Mouse (Mus musculus): ENCODE data around the gene Thsd4.

Gene Thsd4

DNA sequence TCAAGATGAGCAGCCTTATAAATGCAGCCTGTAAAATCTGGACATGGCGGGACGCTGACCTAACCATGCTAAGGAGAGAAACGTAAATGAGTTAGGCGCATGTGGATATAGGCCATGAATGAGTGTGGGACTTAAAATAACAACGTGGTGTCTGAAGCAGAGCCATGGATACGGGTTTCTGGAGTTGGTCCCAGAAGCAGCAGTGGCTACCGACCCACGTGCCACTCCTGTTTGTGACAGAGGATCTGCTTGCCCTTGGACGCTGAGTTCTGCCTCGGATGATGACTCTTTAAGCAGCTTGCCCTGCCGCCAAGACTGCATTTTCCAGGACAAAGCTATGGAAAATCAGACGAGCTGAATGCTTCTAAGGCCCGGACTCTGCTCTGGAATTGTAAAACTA, 262.2 kb downstream of the Thsd4 start:
- DNase-seq: peak; percentile 67 to 73

DNA sequence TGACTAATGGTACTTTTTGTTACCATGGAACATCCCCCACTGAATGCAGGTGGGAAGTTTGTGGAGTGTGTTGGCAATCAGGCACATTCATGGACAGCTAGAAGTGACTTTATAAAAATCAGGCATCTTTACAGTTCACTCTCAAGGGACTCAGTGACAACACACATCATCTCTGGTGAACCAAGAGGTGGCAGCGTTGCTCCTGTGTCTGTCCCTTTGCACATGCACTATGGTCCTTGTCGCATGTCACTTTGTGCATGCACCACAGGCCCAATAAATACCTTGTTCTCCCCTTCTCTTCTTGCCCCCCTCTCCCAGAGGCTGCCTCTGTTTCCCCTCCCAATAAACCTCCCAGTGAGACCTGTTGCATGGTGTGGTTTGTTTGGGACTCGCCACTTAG, 270.1 kb downstream of the Thsd4 start:
- peak; percentile 50 to 62 for DNase-seq

DNA sequence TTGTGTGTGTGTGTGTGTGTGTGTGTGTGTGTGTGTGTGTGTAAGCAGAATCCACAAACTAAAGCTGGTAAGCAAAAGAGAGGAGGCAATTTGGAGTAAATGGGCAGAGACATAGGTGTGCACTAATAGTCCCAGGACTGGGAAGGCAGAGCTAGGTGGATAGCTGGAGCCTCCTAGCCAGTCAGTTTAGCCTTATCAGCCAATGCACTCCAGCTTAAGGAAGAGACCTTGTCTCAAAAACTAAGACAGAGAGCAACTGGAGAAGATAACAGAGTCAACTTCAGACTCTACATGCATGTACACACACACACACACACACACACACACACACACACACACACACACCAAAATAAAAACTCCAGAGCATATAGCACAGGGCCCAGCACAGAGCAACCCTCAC, 271.4 kb downstream of the Thsd4 start:
- no peak for DNase-seq

DNA sequence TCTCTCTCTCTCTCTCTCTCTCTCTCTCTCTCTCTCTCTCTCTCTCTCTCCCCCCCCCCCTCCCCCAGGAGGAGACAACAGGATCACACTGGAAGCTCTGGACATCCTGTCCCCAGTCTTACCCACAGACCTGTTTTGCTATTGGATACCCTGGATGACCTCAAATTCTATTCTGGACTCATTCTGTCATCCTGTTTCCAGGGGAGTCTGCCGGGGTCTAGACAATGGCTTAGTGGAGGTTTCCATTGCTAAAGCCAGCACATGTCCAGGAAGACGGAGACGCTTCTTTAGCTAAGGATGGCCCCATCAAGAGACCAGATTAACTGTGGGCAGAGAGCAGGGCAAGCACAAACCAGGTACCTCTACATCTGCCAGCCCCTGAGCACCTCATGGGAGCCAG, 273.8 kb downstream of the Thsd4 start:
- no peak for DNase-seq

DNA sequence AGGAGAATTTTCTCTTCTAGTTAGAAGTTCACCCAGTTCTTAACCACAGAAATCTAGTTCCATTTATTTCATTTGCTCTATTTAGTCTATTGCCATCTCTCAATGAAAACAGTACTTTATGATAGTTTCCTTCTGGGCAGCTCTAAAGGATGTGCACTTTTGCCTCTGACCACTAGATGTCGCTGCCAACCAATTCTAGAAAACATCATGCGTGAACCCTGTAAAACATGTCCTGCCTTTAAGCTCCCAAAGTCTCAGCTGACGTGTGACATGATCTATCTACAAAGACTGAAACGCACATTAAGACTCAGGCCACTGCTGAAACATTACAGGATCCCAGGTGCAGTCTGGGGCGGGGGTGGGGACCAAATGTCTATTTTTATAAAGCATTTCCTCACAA, 276.9 kb downstream of the Thsd4 start:
- DNase-seq: peak; percentile 84 to 86

DNA sequence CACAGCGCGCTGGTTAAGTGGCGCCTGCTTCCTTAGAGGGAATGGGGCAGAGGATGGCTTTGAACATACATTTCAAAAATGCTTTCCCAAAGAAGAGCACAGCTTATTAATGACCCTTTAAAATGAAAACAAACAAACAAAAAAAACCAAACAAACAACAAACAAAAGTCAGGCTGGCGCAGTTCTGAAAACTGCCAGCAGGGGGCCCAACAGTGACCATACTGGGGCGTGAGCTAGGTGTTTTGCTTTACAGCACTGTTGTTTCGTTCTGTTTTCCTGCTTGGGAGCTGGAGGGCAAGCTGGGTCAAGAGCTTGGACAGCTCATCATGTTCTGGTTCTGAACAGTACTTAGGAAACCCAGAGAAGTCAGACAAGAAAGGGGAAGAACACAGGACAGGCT, 278.3 kb downstream of the Thsd4 start:
- peak; percentile 51 to 75 for DNase-seq

DNA sequence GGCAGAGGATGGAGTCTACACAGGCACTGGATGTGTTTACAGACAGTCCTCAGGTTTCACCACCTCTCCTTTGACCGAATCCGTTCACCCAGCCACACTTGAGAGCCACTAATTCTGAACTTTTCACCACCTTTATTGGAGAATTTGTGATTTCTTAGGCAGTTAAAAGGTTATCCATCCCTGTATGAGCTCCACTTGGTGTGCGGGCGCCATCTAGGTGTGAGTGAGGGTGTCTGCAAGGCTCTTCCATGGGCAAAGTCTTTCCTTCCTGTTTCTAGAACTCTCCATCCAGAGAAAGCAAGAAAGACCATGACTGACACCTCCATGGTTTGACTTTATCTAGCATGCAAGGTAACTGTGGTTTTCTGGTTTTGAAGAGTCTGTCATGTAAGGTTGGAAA, 284.2 kb downstream of the Thsd4 start:
- peak; percentile 57 to 69 for DNase-seq

DNA sequence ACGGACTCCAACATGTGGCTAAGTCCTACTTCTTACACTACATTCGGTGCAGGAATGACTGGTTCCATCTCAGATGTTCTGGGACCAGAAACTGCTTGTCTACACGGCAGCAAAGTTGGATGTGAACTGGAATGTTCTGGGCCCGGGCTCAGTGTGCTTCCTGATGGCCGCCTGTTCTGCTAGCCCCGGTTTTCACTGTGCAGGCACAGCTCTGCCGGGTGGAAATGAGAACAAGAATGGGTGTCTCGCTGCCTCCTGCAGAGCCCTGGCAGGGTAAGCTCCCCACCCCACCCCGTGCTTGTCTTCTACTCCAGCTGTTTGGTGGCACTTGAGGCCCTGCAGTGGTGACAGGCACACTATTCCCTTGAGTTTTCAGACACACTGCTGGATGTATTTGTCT, 285.7 kb downstream of the Thsd4 start:
- no peak for DNase-seq

DNA sequence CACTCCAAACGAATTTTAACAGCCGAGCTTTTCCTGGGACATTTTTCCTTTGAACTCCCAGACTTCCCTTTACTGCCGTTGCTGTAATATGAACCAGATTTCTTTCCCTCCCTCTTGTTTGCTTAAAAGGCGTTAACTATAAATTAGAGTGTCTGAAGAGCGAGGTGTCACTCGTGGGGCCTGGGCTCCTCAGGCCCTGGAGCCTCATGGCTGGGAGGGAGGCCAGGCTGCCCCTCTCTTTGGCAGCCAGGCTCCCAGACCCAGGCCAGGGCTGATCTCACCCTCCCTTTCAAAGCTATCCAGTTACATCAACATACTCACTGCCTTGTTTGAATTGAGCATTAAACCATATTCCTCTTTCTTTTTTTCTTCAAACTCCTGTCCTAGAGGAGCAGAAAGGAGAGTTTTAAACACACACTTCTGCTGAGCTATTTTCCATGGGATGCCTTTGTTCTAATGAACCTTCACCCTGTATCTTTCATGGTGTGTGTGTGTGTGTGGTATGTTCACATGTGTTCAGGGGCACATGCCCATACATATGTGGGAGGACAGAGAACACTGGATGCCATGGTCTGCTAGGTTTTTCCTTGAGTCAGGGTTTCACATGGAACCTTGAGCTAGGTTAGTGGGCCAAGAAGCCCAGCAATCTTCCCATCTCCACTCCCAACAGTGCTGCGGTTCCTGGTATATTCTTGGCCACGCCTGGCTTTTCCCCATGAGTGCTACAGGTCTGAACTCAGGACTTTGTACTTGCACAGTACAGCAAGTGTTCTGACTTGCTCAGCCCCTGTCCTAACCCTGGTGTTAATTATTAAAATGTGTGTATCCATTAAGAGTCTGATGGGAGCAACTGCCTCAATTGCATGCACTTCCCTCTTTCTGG, 287.4 kb downstream of the Thsd4 start:
- DNase-seq: no peak

DNA sequence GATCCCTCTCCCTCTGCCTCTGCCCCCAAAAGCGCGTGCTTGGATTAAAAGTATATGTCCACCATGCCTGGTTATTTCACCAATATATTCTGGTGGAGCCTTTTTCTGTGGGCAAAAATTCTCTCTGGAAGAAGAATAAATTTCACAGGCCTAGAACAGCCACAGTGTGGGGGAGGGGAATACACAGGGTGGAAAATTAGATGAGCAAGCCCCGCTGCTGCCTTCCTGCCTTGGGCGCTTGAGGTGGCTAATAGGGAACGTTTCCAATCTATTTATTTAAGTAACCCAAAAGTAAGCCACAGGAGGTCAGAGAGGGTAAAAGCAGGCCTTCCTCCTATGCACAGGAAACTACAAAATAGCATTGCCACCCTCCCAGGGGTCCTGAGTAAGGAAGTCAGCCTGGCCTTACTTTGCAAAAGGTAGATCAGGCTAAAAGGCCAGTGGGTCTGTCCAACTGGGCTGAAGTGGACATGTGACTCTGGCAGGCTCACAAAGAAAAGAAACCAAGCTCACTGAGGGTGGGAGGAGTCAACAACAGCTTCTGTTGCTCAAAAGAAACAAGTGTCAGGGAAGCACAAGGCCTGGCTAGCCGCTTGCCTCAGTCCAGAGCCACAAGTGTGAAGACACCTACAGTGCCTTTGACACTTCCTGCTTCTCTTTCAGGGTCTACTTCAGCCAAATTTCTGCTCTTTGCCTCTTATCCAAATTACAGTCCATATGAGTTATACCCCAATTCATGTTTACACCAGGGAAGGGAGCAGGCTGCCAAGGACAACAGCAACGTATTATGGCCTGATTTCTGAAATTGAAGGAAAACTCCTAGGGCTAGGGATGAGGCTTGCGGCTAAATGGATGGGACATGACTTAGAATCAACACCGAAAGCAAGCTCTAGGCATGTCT, 289.6 kb downstream of the Thsd4 start:
- no peak for DNase-seq

DNA sequence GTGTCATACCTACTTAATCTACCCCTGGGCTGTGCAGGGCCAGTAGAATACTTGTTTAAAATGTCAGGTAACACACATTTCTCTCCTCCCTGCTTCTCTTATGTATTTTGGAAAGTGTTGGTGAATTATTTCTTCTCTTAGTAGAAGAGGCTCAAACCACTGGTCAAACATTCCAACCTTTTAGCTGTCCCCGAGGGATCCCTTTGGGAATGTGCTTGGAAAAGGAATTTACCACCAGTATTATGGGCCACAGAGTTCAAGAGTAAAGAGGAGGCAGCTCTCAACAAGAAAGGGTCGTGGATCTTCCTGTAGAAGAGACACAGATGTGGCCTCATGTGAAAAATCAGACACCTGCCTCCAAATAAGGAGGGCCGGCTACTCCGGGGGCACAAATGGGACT, 292.4 kb downstream of the Thsd4 start:
- DNase-seq: no peak

DNA sequence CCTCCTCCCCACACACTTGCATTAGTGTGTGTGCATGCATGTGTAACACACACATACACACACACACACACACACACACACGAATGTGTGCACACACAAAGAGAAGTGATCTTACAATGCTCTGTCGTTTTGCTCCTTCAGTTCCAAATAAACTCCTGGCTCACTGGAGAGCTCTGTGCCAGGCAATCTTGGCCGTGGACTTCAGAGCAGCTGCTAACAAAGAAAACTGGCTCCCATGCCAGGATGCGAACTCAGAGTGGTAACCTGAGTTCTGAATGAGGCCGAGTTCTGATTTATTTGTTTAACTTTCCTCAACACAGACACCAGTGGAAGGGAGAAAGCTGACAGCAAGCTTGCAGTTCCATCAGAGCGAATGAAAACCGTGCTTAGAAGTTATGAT, 294.1 kb downstream of the Thsd4 start:
- DNase-seq: peak; percentile 38 to 41

DNA sequence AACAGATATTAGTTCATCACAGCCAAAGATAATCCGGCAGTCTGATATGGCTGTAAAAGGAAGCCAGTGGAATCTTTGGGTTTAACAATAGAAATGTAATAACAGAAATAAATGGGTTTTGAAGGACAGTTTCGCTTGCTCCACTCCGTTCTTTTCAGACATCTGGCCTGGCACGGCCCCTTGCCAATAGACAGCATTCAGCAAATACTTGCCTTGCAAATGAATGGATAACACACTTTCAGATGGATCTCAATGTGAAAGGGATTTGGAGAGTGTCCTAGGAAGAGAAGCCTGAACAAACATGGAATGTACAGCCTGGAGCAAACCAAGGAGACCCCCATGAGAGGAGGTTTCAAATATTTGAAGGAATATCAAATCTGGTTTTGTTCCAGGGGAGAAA, 295.2 kb downstream of the Thsd4 start:
- peak in 1 of 2 experiments; percentile 18 for DNase-seq

DNA sequence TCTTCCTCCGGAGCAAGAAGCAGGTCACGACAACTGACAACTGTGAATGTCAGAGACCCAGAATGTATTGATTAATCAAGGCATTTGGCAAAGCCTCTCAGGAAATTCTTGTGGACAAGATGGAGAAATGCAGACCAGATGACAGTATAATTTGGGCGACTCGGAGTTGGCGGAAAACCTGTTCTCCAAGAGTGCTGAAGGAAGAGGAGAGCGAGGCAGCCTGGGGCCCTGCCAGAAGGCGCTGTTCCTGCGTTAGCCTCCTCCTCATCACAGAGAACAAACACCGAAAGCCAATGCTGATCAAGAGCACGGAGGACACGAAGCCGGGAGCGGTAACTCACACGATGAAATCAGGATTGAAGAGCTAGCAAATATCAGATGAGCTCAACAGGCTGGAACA, 295.7 kb downstream of the Thsd4 start:
- DNase-seq: peak; percentile 17 to 20

DNA sequence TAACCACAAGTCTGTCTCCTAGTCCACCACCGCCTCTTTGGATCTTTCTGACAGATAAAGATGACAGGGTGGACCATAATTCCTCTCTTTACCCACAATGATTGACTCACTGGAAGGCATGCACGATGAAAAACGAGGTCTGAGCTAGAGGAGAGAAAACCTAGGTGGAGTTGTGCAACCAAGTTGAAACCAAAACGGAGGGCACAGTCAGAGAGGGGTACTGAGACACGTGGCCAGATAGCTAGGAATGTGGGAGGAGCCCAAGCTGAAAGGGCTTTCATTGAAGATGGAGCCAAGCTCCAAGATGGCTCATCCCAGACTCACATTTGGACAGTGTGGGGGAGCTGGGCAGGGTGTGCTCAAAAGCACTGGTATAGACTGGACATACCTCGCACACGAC, 296.4 kb downstream of the Thsd4 start:
- DNase-seq: no peak

DNA sequence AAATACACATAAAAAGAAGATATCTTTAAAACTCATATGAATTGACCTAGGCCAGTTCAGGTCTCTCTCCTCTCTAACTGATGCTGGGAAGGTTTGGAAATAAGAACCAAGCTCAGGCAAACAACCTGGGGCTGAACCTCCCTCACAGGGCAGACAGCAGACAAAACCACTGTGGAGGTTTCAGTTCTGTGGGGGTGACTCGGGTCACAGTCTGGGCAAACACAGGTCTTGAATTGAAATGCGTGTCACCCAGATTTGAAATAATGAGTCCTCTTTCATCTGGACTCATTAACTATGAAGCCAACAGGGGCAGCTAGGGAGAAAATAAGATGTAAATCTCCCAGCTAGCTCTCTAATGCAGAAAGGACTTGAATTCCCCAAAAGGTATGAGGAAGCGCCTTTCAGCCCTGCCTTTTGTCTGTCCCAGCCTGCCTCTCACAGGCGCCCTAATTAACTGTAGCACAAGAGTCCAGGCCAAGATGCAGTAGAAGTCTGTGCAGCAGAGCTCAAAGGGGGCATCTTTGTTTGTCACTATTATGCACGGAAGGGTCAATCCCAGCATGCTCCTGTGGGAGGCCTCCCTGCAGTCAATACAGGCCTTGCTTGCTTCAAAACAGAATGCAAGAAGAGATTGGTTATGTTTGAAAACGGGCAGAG, 297.7 kb downstream of the Thsd4 start:
- DNase-seq: no peak

DNA sequence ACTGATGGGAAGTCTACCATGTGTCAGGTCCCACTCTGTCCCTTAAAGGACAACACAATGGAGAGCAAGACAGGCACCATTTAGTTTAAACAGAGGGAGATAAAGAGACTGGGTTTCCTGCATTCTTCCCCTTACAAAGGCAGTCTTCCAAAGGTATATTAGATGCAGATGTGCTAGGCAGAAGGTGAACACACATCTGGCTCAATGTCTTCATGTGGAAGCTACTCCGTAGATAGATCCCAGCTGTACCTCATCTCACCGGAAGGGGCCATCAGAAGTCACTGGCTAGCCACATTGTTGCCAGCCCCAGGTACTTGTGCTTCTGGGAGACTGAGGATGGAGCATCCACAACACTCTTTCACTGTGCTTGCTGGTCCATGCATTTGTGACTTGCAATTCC, 301.4 kb downstream of the Thsd4 start:
- no peak for DNase-seq

DNA sequence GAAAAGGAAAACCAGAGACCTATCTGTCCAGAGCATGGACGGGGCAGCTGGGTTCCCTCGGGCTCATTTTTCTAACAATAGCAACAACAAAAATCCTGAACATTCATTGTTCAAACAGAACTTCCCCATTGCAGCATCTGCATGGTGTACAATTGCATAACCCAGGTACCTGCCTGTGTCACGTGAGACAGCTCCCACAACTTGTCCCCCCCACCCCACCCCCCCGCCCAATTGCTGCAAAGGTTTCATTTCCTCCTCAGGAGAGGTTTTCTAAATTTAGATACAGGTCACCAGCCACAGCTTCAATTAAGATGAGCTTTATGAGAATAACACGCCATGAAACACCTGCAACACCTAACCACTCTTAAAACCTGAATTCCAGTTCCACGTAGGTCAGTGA, 303.4 kb downstream of the Thsd4 start:
- no peak for DNase-seq

DNA sequence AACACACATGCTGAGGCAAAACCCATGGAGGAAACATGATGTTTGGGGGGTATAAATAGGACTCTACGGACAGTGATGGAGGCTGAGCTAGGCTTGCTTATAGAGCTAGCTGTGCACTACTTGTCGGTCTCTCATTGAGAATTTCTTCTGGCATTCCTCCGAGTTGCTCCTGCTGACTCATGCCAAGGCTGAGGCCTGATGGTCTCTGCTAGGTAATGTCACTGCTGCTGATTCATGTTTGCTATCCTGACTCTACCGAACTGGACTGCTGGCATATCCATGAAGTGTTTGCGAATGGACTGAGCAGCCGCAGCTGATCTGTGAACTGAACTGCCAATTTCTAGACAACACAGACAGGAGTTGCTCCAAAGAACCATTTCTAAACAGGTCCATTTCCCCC, 305.8 kb downstream of the Thsd4 start:
- DNase-seq: no peak

DNA sequence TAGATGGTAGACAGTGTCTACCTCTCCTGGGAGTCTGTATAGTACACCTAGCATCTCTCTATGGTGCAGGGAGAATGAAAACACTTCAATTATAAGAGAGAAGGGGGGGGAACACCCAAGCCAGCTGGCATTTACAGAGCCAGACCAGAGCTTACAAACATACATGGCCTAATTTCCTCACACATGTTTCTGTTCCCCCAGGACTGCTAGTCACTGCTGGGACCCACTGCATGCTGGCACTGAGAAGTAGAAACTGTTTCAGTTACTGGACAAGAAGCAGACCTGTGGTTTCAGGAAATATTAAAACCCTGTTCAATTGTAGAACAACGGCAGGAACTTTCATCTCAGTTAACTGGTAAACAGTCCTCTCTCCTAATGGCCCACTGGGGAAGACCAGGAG, 308.7 kb downstream of the Thsd4 start:
- no peak for DNase-seq

DNA sequence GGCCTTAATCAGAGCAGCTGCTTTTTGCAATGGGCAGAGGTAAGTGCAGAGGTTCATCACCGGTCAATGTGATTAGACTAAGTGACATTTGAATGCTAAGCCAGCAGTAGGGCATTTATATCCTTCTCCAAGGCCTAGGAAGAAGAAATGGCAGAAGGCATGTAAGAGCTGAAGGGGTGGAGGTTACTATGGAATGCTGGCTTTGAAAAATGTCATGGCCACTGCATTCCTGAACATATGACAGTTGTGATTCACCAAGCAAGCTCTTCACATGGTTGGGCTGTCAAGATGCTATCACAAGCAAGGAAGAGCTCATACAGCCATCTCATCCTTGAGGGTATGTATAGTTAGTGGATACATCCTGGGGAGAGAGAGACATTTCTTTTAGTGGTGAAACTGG, 313.0 kb downstream of the Thsd4 start:
- no peak for DNase-seq

DNA sequence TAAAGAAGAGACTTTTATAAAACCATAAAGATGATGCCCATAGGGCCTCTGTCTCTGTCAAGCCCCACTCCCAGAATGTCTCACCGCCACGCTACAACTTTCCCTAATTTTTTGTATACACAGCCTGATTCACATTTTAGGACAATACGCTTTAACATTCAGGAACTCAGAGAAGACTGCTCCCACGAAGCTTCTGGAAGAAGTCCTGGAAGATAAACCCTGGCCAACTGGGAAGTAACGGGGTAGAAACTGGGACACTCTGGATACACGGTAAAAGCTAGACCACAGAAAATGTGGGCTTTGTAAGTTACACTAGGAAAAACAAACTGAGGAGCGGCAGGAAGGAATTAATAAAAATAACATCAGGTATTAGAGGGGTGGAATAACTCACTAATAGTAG, 318.7 kb downstream of the Thsd4 start:
- DNase-seq: no peak

DNA sequence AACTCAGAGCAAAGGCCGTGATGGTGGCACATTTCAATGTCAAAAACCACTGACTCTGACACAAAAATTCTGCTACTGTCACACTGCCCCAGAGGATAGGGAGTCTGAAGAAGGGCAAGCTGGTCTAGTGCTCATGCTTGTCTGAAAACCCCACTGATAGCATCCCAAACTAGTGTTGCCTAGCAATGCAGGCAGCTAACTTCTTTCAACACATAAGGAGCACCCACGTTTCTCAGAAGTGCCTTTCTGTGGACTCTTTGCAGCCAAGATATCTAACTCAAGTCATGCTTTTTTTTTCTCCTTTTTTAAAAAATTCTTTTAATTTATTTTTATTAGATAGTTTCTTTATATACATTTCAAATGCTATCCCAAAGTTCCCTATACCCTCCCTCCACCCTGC, 321.4 kb downstream of the Thsd4 start:
- DNase-seq: no peak
